Mouse (Mus musculus): ENCODE measurements around the gene Disp1.

DNA sequence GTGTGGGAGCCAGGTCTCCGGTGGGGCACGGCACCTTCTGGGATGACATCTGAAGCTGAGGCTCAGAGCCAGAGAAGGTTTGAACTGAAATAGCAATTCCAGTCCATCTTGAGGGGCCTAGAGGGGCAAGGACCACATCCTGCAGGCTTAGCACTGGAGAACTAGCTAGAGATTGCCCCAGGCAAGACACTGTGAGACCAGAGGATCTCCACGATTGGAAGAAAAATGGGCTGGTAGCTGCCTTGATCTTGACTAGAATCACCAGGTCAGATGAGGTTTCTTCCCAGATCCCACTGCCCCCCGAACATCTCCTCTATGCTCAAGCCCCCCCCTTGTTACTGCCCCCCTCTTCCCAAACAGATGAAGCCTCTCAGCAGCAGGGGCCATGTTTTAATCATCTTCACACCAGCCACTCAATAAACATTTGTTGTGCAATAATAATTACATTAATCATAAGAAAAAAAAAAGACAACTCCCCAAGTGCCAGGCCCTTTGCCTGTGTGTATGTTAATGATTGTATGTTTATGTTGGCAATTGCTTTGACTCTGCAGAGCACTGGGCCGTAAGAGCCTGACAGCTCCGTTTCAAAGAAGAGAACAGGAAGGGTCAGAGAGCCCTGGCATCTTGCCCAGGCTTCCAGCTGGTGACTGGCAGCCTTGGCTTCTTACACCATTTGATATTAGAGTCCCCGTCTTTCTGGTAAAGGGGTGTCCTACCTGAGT is 174.0 kb downstream of the Disp1 start:
- no peak for TF ChIP-seq CTCF (conservative IDR thresholded peaks at IDR 0.05 in 1 of 2, IDR thresholded peaks at IDR 0.05 in 1 of 2; ENCODE audit: low read depth in 2 of 2, low read length in 2 of 2)
- no peak for TF ChIP-seq MAZ (IDR thresholded peaks at IDR 0.05; ENCODE audit: low read depth, low read length)
- no peak for TF ChIP-seq MAX (IDR thresholded peaks at IDR 0.05; ENCODE audit: low read length)
- no peak for TF ChIP-seq POLR2A (IDR thresholded peaks at IDR 0.05; ENCODE audit: low read depth, low read length)
